Mouse (Mus musculus) adrenal gland, adult 2 months (tissue): ENCODE results near the gene Bcar3. TPM values are rescaled to one million over a fixed set of nuclear protein-coding genes. Genes with fewer than 3 reads are reported as not detected.
A peak's percentile ranks its signal among the peaks of the same experiment; 100 is the strongest.
"Not testable (repeated sequence)": the region's sequence is repeated elsewhere in the genome, so short reads cannot be mapped to it uniquely, and the experiment has no call there.

Experiments
- DNase-seq: peaks from one replicate; pipeline ENCODE4 v3.0.0; 2021
- long read RNA-seq: library from polyadenylated mRNA; stranded (forward); transcript quantifications from one replicate; pipeline ENCODE4 v2.0.0, GENCODE M21; 2021
- polyA plus RNA-seq: library from polyadenylated mRNA; depleted of rRNA; stranded (reverse); fragments of >200 nt; gene quantifications from 2 replicates; pipeline ENCODE4 v1.2.3, GENCODE M21; 2012; rRNA removed
- total RNA-seq, 2 experiments: library from RNA; stranded (reverse); gene quantifications; 2 replicates each; pipeline ENCODE4 v1.2.3; 2021

Bcar3 gene
- 10 to 100 TPM; 51.6 to 63.5 TPM for total RNA-seq
- 108 and 128 TPM in 2 replicates for polyA plus RNA-seq
- long read RNA-seq, transcript Bcar3-201 (12 exons, 3,311 nt): major isoform, 52 of 69 reads
- long read RNA-seq, partial matches to known transcripts: 10 of 69 reads
- long read RNA-seq, other reads (novel, unspliced or antisense): 7 of 69 reads

DNA sequence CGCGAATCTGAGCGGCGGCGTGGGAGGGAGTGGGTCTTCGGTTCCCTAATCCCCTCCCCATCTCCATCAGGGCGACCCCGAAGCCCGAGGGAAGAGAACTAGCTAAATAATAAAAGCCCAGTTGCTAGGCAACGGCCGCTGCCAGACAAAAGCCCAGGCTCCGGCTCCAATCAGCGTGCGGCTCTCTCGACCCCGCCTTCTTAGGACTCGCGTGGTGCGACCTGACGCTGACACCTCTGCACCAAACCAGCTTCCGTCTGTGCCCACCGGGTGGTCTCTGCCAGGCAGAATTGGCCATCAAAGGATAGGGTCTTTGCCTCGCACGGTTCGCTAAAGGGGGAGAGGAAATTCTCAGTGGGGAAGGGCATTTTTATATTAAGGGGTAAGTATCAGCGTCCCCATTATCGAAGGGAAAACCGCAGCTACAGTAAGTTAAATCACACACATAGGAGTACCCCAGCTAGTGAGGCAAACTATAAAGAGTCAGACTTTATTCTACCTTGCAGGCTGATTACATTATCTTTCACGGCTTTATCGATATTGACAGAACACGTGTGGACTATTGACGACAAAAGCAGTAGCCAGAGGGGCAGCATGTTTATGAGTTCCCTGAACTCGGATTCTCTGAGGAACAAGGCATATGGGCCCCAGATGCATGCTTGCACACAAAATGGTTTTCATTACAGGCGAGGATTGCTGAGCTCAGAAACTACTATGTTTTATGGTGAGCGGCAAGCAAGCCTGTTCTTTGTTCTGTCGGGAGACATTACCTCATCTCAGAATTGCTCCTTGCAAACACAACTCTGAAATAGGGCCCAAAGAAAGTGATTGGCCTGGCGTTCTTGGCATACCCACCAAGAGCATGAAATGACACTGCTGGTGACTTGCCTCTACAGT, at the start of gene Bcar3:
Bcar3 (plus strand) TSS at position 183 of the 897 bp plus-strand sequence.
- peak; percentile 92 for DNase-seq

DNA sequence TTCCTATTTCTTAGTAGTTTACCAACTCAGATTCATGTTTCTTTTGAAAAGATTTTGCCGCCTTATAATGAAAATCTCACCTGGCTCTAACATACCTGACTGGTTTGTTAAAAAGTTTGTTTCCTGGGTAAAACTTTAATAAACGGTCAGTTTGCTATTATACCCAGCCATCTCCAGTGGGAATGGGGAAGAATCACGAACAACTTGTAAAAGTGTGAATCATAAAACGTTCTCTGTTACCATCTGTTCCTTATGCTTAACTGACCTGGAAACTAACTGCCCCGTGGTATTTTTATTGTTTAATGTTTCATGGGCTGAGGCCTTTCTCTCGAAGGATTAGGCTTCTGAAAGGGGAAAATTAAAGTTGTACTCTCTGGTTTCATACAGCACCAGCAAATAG, 49.2 kb upstream of the Bcar3 start:
- no peak for DNase-seq

DNA sequence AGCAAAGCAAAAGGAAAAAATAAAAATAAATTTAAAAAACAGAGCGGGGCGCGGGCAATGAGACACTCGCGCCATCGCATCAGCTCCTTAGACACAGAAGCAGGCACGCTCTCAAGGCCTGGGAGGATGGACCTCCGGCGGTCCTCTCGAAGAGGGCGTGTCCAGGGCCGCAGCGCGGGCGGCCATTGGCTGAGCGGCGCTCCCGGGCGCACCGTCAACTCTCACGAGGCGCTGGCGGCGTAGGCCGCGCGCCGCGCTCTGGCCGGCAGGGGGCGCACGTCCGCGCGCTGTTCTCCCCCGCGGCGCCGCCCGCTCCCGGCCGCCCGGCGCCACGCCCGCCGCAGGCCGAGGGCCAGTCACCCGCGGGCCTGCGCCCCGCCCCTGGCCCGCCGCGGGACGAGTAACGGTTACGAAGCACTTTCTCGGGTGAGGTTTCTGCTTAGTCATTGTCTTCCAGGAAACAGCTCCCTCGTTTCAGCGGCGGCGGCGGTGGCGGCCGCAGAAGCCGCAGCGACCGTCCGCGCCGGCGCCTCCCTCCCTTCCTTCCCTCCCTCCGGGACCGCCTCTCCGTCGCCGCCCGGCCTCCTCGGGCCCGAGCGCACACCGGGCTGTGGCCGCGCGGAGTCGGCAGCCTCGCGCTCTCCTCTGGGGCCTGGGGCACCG, 48.6 kb upstream of the Bcar3 start, which contains the start of gene Gclm:
Gclm (plus strand) TSS at position 343 of the 663 bp plus-strand sequence.
- peak; percentile 97 for DNase-seq

DNA sequence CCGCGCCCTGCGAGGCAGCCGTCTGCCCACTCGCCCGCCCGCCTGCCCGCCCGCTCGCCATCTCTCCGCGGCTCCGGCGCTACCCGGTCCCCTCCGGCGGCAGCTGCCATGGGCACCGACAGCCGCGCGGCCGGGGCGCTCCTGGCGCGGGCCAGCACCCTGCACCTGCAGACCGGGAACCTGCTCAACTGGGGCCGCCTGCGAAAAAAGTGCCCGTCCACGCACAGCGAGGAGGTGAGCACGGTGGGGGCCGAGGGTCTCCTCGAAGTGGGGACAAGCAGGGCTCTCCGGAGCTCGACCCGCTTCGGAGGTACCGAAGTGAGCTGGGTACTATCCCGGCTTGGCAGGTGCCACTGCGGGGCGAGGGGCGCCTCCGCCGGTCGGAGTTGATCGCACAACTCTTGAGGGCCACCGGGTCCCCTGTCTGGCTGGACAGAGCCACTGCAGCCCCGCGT, 48.0 kb upstream of the Bcar3 start:
- no peak for DNase-seq

- no peak for DNase-seq
Measured at GRCm38 (mm10) chr3:122246406-122246805, 47.5 kb upstream of the Bcar3 start.

- DNase-seq: no peak
Measured at GRCm38 (mm10) chr3:122246986-122247767, 46.8 kb upstream of the Bcar3 start.

- DNase-seq: no peak
Measured at GRCm38 (mm10) chr3:122247768-122248100, 46.2 kb upstream of the Bcar3 start.

- peak; percentile 68 for DNase-seq
Measured at GRCm38 (mm10) chr3:122252466-122253253, 41.3 kb upstream of the Bcar3 start.

DNA sequence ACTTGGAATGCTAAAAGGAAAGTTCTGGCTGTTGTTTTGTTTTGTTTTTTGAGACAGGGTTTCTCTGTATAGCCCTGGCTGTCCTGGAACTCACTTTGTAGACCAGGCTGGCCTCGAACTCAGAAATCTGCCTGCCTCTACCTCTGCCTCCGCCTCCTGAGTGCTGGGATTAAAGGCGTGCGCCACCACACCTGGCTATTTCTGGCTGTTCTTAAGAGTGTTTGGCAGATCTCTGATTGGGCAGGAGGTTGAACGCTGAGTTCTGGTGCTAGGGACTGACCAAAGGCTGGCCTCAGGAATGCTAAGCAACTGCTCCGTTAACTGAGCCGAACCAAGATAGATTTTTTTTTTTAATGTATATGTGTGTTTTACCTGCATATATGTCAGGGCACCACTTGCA, 39.9 kb upstream of the Bcar3 start:
- DNase-seq: not testable (repeated sequence)

GRCm38 (mm10) chr3:122269986-122270385, 23.9 kb upstream of the Bcar3 start:
- DNase-seq: no peak

GRCm38 (mm10) chr3:122272565-122272964, 21.4 kb upstream of the Bcar3 start:
- not testable (repeated sequence) for DNase-seq

DNA sequence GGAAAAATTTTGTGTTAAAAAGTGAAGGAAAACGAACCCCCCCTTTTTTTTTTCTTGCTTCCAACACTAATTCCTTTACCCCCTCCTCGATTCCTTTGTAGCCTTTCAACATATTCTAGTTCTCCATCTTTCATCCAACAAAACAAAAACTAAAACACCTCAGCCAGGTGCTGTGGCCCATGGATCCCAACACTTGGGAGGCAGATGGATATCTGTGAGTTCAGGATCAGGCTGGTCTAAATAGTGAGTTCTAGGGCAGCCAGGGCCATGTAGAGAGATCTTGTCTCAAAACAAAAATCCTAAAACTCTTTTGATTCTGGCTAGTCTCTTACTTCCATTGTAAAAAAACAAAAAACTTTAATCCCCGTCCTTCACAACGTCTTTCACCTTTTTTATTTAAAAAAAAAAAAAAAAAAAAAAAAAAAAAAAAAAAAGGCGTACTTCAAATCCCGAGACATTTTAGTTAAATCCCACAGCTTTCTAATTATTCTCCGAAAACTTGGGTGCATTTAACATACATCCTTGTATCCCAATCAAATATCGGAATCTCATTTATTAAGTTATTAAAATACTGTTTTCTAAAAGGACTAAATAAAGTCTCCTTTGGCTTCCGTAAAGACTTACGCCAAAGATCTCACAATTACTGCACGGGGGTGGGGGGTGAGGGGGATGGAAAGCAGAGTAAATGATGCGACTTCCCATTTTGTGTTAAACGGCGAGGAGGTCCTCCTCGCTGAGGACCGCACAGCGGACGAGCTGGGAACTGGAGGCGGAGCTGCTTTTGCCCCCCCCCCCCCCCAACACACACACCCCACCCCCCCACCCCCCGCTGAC, 20.3 kb upstream of the Bcar3 start:
- no peak for DNase-seq

GRCm38 (mm10) chr3:122274241-122275024, 19.5 kb upstream of the Bcar3 start, which contains the start of gene Dnttip2:
Gene Dnttip2 (plus strand): TSS chr3:122274388.
- DNase-seq: peak; percentile 95

DNA sequence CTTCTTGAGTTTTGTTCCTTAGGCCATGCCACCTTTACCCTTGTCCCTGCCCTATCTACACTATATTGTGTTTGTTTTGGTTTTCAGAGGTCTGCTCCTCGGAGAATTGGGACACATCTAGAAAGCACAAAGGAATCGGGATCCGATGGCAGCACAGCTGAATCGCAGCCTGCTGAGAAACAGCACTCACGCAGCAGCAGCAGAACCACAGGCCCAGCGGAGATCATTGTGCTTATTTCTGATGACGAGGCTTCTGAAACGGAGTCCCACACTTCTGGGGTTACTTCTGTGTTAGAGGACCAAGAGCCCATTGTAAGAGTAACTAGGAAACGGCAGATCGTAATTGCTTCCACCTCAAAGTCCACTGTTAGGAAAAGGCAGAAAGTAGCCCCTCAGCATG, 18.8 kb upstream of the Bcar3 start:
- no peak for DNase-seq

DNA sequence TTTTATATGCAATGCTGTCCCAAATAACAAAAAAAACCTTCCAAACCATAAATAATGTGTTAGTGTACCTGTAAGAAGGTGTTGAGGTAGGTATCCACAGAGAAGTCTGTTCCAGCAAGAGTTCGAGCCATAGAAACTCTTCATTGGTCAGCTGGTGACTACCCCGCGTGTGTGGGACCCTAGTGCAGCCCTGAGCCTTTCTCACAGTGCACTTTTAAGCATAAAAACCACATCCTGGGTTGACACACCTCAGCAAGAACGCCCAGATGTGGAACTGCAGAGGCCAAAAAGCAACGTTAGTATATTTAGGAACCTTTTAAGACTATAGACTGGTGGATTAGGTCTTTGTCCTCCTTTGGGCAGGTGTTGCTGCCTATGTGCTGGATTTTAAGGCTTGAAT, 6.7 kb upstream of the Bcar3 start:
- no peak for DNase-seq

DNA sequence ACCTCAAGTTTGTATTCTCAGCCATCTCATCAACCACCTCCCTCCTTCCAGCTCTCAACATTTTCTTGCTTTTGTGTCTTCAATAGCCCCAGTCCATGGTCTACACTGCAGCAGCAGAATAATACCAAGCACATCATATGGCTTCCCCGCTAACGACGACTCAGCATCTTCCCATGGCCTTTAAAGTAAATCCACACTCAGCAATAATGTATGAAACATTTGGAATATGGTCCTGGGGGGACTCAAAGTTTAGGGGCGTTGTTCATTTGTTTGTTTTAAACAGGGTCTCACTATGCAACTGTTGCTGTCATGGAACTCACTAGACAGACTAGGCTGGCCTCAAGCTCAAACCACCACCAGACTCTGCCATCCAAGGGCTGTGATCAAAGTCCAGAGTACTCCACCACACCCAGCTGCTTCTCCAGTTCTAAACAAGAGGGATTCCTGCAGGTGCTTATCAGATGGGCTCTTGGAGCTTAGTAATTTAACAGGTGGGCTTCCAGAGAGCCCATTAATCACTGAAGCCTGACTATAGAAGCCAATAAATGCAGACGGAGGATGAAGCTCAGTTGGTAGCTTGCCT, 5.2 kb upstream of the Bcar3 start:
- DNase-seq: no peak

DNA sequence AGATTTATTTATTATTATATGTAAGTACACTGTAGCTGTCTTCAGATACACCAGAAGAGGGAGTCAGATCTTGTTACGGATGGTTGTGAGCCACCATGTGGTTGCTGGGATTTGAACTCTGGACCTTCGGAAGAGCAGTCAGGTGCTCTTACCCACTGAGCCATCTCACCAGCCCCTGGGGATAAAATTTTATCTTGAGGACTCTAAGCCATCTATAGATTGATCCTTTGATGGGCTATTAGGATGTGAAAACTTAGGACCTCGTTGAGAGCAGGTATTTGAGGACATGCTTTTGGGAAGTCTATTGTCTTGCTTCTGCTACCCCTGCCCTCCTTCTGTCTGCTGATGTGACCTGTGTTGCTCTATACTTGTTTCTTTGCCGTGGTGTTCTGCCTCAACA, 4.6 kb upstream of the Bcar3 start:
- not testable (repeated sequence) for DNase-seq

DNA sequence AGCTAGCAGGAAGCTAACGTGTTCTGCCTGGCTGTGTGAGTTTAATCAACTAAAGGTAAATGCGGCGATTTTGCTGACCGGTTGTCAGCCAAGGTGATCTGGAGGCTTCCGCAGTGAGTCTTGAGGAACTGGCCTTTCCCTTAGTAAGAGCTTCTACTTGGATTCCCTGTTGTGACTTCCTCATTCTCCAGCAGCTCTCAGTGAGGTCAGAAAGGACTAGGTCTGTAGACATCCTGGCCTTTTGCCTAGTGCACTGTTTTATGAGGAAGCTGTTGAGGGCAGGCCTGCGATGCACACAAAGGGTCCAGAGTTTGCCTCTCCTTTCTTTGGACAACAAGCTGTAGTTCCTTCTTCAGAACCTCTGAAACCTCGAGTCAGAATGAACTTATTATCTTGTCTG, 3.2 kb upstream of the Bcar3 start:
- no peak for DNase-seq

DNA sequence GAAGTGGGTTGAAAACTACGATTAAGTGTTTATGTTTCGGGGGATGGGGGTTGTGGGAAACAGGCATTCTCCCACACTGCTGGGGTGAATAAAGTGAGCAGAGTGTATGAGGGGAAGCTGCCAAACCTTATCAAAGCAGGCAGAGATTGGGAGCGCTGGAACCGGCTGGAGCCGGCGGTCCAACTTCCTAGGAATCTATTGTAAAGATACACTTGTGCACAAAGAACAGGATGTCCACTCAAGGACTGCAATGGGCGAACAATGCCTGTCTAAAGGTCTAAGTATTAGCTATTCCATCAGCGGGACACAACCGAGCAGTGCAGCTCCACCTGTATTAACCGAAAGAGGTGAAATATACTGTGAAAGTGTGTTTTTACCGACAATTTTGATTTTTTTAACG, 2.1 kb upstream of the Bcar3 start:
- DNase-seq: no peak
